Mouse (Mus musculus) heart, adult 2 months (tissue): ENCODE measurements at regions not wholly inside any gene's neighbourhood (a gene's known extent, or its start where the extent isn't known, plus 50 kb on each side); places are given as distances from the start of the nearest gene placed in this dataset.

Source experiments
- CTCF ChIP-seq: fragments of 200-600 bp; IDR thresholded peaks from 2 replicates; pipeline ENCODE4 v1.8.1; 2022; ENCODE audit warnings: antibody characterized with exemption, mild to moderate bottlenecking, moderate library complexity
- EP300 ChIP-seq: fragments of 200-500 bp; IDR thresholded peaks from 2 replicates; pipeline ENCODE4 v1.6.1; 2011; ENCODE audit warnings: low read depth, low read length, control low read depth; ENCODE audit not compliant: insufficient read depth

GRCm38 (mm10) chr5:53413677-53414076 is 52.3 kb upstream of the Rbpj start:
- no peak for TF ChIP-seq EP300
- TF ChIP-seq CTCF = no peak
